Mouse (Mus musculus) MEL (cell line): Measurements from ENCODE around the gene Ppp1r37. TPM values are rescaled to one million over a fixed set of nuclear protein-coding genes. Genes with fewer than 3 reads are reported as not detected.

Experiments
- DNase-seq: peaks from one replicate; pipeline ENCODE4 v3.0.0; 2011; ENCODE audit warnings: low read depth, low spot score
- H3K27ac ChIP-seq: 2 replicates; pipeline ENCODE4 v1.5.1; 2012; ENCODE audit warnings: low read depth, mild to moderate bottlenecking, control low read depth, low read length, moderate library complexity; ENCODE audit not compliant: control insufficient read depth
- H3K27me3 ChIP-seq, 2 experiments: fragments of 150-350 bp in 1 of 2; sonication (generic) in 1 of 2; 2 replicates each; pipeline ENCODE4 v1.6.1; 2012; ENCODE audit warnings: low read length in 2 of 2, mild to moderate bottlenecking in 2 of 2, improper control_type of control experiment in 1 of 2, moderate library complexity in 1 of 2; ENCODE audit not compliant: insufficient read depth in 2 of 2, control insufficient read depth in 1 of 2
- H3K36me3 ChIP-seq, 2 experiments: 2 replicates each; pipeline ENCODE4 v1.6.1; 2012 to 2014; ENCODE audit warnings: low read length in 2 of 2, improper control_type of control experiment in 1 of 2, inconsistent platforms in 1 of 2, mild to moderate bottlenecking in 1 of 2; ENCODE audit not compliant: insufficient read depth in 2 of 2, control insufficient read depth in 1 of 2
- H3K4me1 ChIP-seq, 2 experiments: fragments of 150-350 bp in 1 of 2; sonication (generic) in 1 of 2; 2 replicates each; pipeline ENCODE4 v1.6.1; 2012; ENCODE audit warnings: low read length in 2 of 2, improper control_type of control experiment in 1 of 2, mild to moderate bottlenecking in 1 of 2; ENCODE audit not compliant: insufficient read depth in 2 of 2, control insufficient read depth in 1 of 2
- H3K4me3 ChIP-seq, 2 experiments: fragments of 150-350 bp in 1 of 2; sonication (generic) in 1 of 2; 2 replicates each; pipeline ENCODE4 v1.5.1; 2012; ENCODE audit warnings: low read depth in 2 of 2, low read length in 2 of 2, mild to moderate bottlenecking in 2 of 2, moderate library complexity in 2 of 2, control low read depth in 1 of 2, improper control_type of control experiment in 1 of 2; ENCODE audit not compliant: control insufficient read depth in 1 of 2, insufficient read depth in 1 of 2
- H3K79me2 ChIP-seq: 2 replicates; pipeline ENCODE4 v1.6.1; 2012; ENCODE audit warnings: mild to moderate bottlenecking, low read length, moderate library complexity; ENCODE audit not compliant: control insufficient read depth, poor library complexity, insufficient read depth
- H3K9ac ChIP-seq: 2 replicates; pipeline ENCODE4 v1.6.1; 2012; ENCODE audit warnings: low read depth, mild to moderate bottlenecking, control low read depth, low read length, moderate library complexity; ENCODE audit not compliant: control insufficient read depth, poor library complexity, severe bottlenecking
- H3K9me3 ChIP-seq: fragments of 150-350 bp; sonication (generic); replicated peaks from 2 replicates; pipeline ENCODE4 v1.6.1; 2012; ENCODE audit warnings: mild to moderate bottlenecking, low read length, improper control_type of control experiment, moderate library complexity; ENCODE audit not compliant: insufficient read depth
- BHLHE40 ChIP-seq: IDR thresholded peaks from 2 replicates; pipeline ENCODE4 v1.6.1; 2012; ENCODE audit warnings: low read depth, mild to moderate bottlenecking, inconsistent platforms, low read length, improper control_type of control experiment, borderline replicate concordance
- CHD1 ChIP-seq: IDR thresholded peaks from 2 replicates; pipeline ENCODE4 v1.6.1; 2012; ENCODE audit warnings: low read depth, mild to moderate bottlenecking, inconsistent platforms, low read length, improper control_type of control experiment
- CHD2 ChIP-seq: IDR thresholded peaks from 2 replicates; pipeline ENCODE4 v1.6.1; 2011; ENCODE audit warnings: low read length, improper control_type of control experiment
- ELF1 ChIP-seq: IDR thresholded peaks from 2 replicates; pipeline ENCODE4 v1.6.1; 2014; ENCODE audit warnings: low read depth, mild to moderate bottlenecking, inconsistent platforms, low read length, improper control_type of control experiment, moderate library complexity
- EP300 ChIP-seq, 2 experiments: IDR thresholded peaks; 2 replicates each; pipeline ENCODE4 v1.6.1; 2011; ENCODE audit warnings: improper control_type of control experiment in 2 of 2, low read length in 2 of 2, low read depth in 1 of 2, mild to moderate bottlenecking in 1 of 2
- ETS1 ChIP-seq: IDR thresholded peaks from 2 replicates; pipeline ENCODE4 v1.6.1; 2012; ENCODE audit warnings: low read depth, mild to moderate bottlenecking, inconsistent platforms, low read length, improper control_type of control experiment, moderate library complexity
- MAFK ChIP-seq: IDR thresholded peaks from 2 replicates; pipeline ENCODE4 v1.6.1; 2011; ENCODE audit warnings: low read depth, mild to moderate bottlenecking, low read length, improper control_type of control experiment, borderline replicate concordance
- MAX ChIP-seq: IDR thresholded peaks from 2 replicates; pipeline ENCODE4 v1.6.1; 2011; ENCODE audit warnings: low read length, improper control_type of control experiment
- MAZ ChIP-seq: IDR thresholded peaks from 2 replicates; pipeline ENCODE4 v1.6.1; 2012; ENCODE audit warnings: low read depth, mild to moderate bottlenecking, inconsistent platforms, low read length, improper control_type of control experiment
- MEF2A ChIP-seq: IDR thresholded peaks from 2 replicates; pipeline ENCODE4 v1.6.1; 2014; ENCODE audit warnings: low read depth, mild to moderate bottlenecking, inconsistent platforms, low read length, improper control_type of control experiment; ENCODE audit not compliant: poor library complexity, insufficient replicate concordance, severe bottlenecking; ENCODE audit errors: extremely low read depth
- MXI1 ChIP-seq: IDR thresholded peaks from 2 replicates; pipeline ENCODE4 v1.6.1; 2011; ENCODE audit warnings: mild to moderate bottlenecking, low read depth, low read length, improper control_type of control experiment
- MYB ChIP-seq: IDR thresholded peaks from 2 replicates; pipeline ENCODE4 v1.6.1; 2011; ENCODE audit warnings: mild to moderate bottlenecking, low read depth, low read length, improper control_type of control experiment
- MYC ChIP-seq: IDR thresholded peaks from 2 replicates; pipeline ENCODE4 v1.6.1; 2011; ENCODE audit warnings: low read depth, mild to moderate bottlenecking, low read length, improper control_type of control experiment, moderate library complexity
- NELFE ChIP-seq: IDR thresholded peaks from 2 replicates; pipeline ENCODE4 v1.6.1; 2011; ENCODE audit warnings: low read depth, low read length, improper control_type of control experiment
- NRF1 ChIP-seq: IDR thresholded peaks from 2 replicates; pipeline ENCODE4 v1.6.1; 2014; ENCODE audit warnings: low read depth, mild to moderate bottlenecking, inconsistent platforms, low read length, improper control_type of control experiment, moderate library complexity; ENCODE audit not compliant: poor library complexity, insufficient read depth, severe bottlenecking
- POLR2AphosphoS2 ChIP-seq: IDR thresholded peaks from 2 replicates; pipeline ENCODE4 v1.6.1; 2011; ENCODE audit warnings: low read length, improper control_type of control experiment
- POLR2AphosphoS5 ChIP-seq: IDR thresholded peaks from 2 replicates; pipeline ENCODE4 v1.6.1; 2012; ENCODE audit warnings: low read depth, borderline replicate concordance, mild to moderate bottlenecking, inconsistent platforms, low read length, moderate library complexity, mixed read lengths
- RAD21 ChIP-seq: IDR thresholded peaks from 2 replicates; pipeline ENCODE4 v1.6.1; 2011; ENCODE audit warnings: mild to moderate bottlenecking, low read depth, low read length, improper control_type of control experiment
- RCOR1 ChIP-seq: IDR thresholded peaks from 2 replicates; pipeline ENCODE4 v1.6.1; 2012; ENCODE audit warnings: low read depth, mild to moderate bottlenecking, inconsistent platforms, low read length, improper control_type of control experiment
- SMC3 ChIP-seq: IDR thresholded peaks from 2 replicates; pipeline ENCODE4 v1.6.1; 2011; ENCODE audit warnings: low read depth, low read length, improper control_type of control experiment
- TAL1 ChIP-seq: IDR thresholded peaks from 2 replicates; pipeline ENCODE4 v1.6.1; 2012; ENCODE audit warnings: mild to moderate bottlenecking, inconsistent platforms, low read length, moderate library complexity, mixed read lengths
- TBP ChIP-seq: IDR thresholded peaks from 2 replicates; pipeline ENCODE4 v1.8.0; 2011; ENCODE audit warnings: low read depth, low read length, improper control_type of control experiment
- UBTF ChIP-seq: IDR thresholded peaks from 2 replicates; pipeline ENCODE4 v1.6.1; 2012; ENCODE audit warnings: low read depth, mild to moderate bottlenecking, inconsistent platforms, low read length, improper control_type of control experiment, moderate library complexity, borderline replicate concordance; ENCODE audit not compliant: insufficient read depth
- USF1 ChIP-seq: IDR thresholded peaks from 2 replicates; pipeline ENCODE4 v1.6.1; 2014; ENCODE audit warnings: low read depth, mild to moderate bottlenecking, inconsistent platforms, low read length, improper control_type of control experiment, moderate library complexity
- USF2 ChIP-seq, 2 experiments: IDR thresholded peaks; 2 replicates each; pipeline ENCODE4 v1.6.1; 2011 to 2012; ENCODE audit warnings: improper control_type of control experiment in 2 of 2, low read length in 2 of 2, borderline replicate concordance in 1 of 2, inconsistent platforms in 1 of 2, low read depth in 1 of 2, mild to moderate bottlenecking in 1 of 2; ENCODE audit not compliant: insufficient read depth in 1 of 2
- ZC3H11A ChIP-seq: IDR thresholded peaks from 2 replicates; pipeline ENCODE4 v1.6.1; 2012; ENCODE audit warnings: low read depth, mild to moderate bottlenecking, inconsistent platforms, low read length, improper control_type of control experiment
- ZMIZ1 ChIP-seq: IDR thresholded peaks from 2 replicates; pipeline ENCODE4 v1.6.1; 2012; ENCODE audit warnings: low read depth, mild to moderate bottlenecking, inconsistent platforms, low read length, improper control_type of control experiment, moderate library complexity
- polyA plus RNA-seq, 2 experiments: library from polyadenylated mRNA; stranded (reverse) in 1 of 2; unstranded in 1 of 2; fragments of >175 nt in 1 of 2; fragments of >200 nt in 1 of 2; gene quantifications; 2 replicates each; pipeline versions ENCODE4 v1.2.1 to v1.2.4; 2012; ENCODE audit warnings: low replicate concordance in 2 of 2, low read depth in 1 of 2; ENCODE audit not compliant: insufficient read length in 2 of 2, insufficient read depth in 1 of 2, missing spikeins in 1 of 2
- total RNA-seq: library from RNA; depleted of rRNA; stranded (reverse); fragments of 300-350 nt; gene quantifications from 2 replicates; pipeline ENCODE4 v1.2.3, GENCODE M21; 2012

Ppp1r37 gene
- total and polyA plus RNA-seq, 3 experiments, result 13.6 to 29.0 TPM; not detected in 1

DNA sequence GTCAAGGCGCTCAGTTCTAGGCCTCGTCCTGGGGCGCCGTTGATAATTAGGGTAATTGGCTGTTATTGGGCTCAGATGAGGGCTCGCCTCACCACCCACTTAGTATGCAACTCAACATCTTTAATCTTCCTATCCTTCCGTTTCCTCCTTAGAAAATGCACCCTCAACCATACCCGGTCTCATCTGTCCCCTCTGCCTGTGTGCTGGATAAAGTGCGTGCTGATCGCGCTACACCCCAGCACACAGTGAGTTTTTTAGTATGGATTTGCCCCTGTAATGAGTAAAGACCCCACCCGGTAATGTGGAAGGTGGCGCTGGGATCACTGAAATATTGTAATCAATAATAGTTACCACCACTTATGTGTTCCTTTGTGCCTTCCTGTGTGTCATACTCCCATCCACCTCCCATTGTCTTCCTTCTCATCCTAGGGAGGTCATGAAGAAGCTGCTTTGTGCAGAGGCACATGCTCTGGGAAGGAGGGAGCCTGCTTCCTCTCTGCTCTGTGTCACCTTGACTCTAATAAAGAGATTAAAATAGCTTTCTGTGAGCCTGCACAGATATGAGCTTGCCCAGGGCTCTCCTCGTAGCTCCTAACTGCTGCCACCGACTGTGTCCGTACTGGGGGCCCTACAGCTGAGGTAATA is 53.8 kb downstream of the Ppp1r37 start:
- H3K79me2 ChIP-seq, result peaks cover 21% of the 10 kb centered on the region
- peak overlapping the region; percentile 95 for H3K9ac ChIP-seq
- no peaks in the 10 kb centered on the region for H3K9me3 ChIP-seq
- H3K4me3 ChIP-seq, result peak overlapping the region; percentile 86 to 94
- DNase-seq, result peak; percentile 64
- TF ChIP-seq POLR2AphosphoS2 (0 out of 2 replicates have a peak, but pooled peaks have one; percentile 10), CHD2 (no peak), EP300 (IDR thresholded peaks at IDR 0.05; ENCODE audit: low read depth in 1 of 2, low read length in 2 of 2) (no peak), MAFK (no peak), NRF1 (0 out of 2 replicates have a peak, but pooled peaks have one; percentile 12), USF2 (IDR thresholded peaks at IDR 0.05; ENCODE audit: borderline replicate concordance in 1 of 2, insufficient read depth in 1 of 2, low read depth in 1 of 2, low read length in 2 of 2) (no peak), POLR2AphosphoS5 (no peak), ZMIZ1 (0 out of 2 replicates have a peak, but pooled peaks have one; percentile 20), USF1 (no peak), MXI1 (no peak; the same call in 1 of the 2 replicates), CHD1 (0 out of 2 replicates have a peak, but pooled peaks have one; percentile 61), ELF1 (no peak), RAD21 (no peak), MAX (peak; percentile 70; the same call in 1 of the 2 replicates), MEF2A (no peak)
- H3K27me3 ChIP-seq, result no peaks in the 10 kb centered on the region
- H3K4me1 ChIP-seq, result peaks cover 0 to 6% of the 10 kb centered on the region in 2 experiments; a peak in 2 of 4 replicates
- peak overlapping the region; percentile 88 for H3K27ac ChIP-seq
- H3K36me3 ChIP-seq, result peaks cover 0 to 3% of the 10 kb centered on the region in 2 experiments; a peak in 1 of 4 replicates

DNA sequence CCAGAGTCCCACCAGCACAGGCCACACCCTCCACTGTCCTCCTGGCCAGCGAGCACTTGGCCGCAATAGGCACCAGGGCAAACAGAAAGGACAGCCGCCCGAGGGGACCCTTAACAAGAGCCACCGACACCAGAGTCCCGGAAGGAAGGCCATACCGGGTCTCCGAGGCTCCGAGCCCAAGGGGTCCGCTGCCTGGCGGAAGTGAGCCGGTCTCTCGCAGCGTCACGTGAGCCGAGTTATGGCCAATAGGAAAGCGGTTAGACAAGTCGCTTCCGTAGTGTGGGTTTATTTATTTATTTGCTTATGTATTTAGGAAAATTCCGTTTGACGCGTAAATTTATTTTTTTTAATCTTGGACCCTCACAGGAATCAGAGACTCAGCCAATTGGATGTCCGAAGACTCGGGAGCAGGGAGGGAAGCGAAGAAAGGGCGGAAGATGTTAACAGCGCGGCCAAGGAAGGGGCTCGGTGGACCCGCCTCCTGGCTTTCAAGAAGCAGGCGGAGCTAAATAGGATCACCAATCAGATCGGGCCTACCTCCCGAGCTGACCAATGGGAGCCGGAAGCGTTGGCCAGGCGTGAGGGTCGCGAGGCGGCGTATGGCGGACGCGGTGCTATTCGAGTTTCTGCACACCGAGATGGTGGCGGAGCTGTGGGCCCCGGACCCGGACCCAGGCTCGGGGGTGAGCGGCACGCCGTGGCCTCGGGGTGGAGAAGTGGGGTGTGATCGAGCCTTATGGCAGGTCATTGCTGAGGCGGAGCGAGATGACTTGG is 54.5 kb downstream of the Ppp1r37 start, which contains the start of the genes Bloc1s3 and Trappc6a:
Gene Bloc1s3 (minus strand): TSS at position 218 of the 774 bp plus-strand sequence.
Gene Trappc6a (plus strand): TSS at position 246 of the 774 bp plus-strand sequence.
- H3K9ac ChIP-seq, result peak within 1 kb of the TSS; percentile 95
- peak within 1 kb of the TSS; percentile 95 for H3K27ac ChIP-seq
- no peaks in the 10 kb centered on the region for H3K27me3 ChIP-seq
- H3K36me3 ChIP-seq, result peaks cover 0 to 6% of the 10 kb centered on the region in 2 experiments; a peak in 2 of 4 replicates
- peak within 1 kb of the TSS; percentile 86 to 94 for H3K4me3 ChIP-seq
- no peaks in the 10 kb centered on the region for H3K9me3 ChIP-seq
- peak; percentile 97 for DNase-seq
- H3K79me2 ChIP-seq, result peaks cover 21% of the 10 kb centered on the region
- peaks cover 0 to 8% of the 10 kb centered on the region in 2 experiments; a peak in 2 of 4 replicates for H3K4me1 ChIP-seq
- TF ChIP-seq MYC, result peak; percentile 69
- TF ChIP-seq BHLHE40, result peak; percentile 87
- TF ChIP-seq UBTF, result no peak
- no peak for TF ChIP-seq ETS1
- TF ChIP-seq CHD2, result peak; percentile 74
- no peak for TF ChIP-seq ZC3H11A
- TF ChIP-seq RCOR1, result no peak
- peak; percentile 84 to 97 for TF ChIP-seq USF2 (IDR thresholded peaks at IDR 0.05; ENCODE audit: borderline replicate concordance in 1 of 2, insufficient read depth in 1 of 2, low read depth in 1 of 2, low read length in 2 of 2)
- TF ChIP-seq NELFE, result peak; percentile 68
- no peak for TF ChIP-seq SMC3
- no peak for TF ChIP-seq TAL1
- no peak for TF ChIP-seq MYB
- peak; percentile 45; the same call in 1 of the 2 replicates for TF ChIP-seq MAZ
- peak; percentile 52 for TF ChIP-seq MXI1
- peak; percentile 93 for TF ChIP-seq ELF1
- peak; percentile 91 for TF ChIP-seq MAX
- TF ChIP-seq TBP, result peak; percentile 79
- peak; percentile 74 for TF ChIP-seq POLR2AphosphoS2
